Mouse (Mus musculus) adrenal gland, adult 18-20 months (tissue): ENCODE measurements around the gene Cmtm4. TPM values are rescaled to one million over a fixed set of nuclear protein-coding genes. Genes with fewer than 3 reads are reported as not detected.

ENCODE experiments used
- DNase-seq, 2 experiments: peaks; one replicate each; pipeline ENCODE4 v3.0.0; 2021 to 2022; ENCODE audit warnings: low spot score in 2 of 2
- total RNA-seq, 2 experiments: library from RNA; stranded (reverse); gene quantifications; 1 replicate in 1 of 2; 2 replicates in 1 of 2; pipeline ENCODE4 v1.2.3; 2021

Gene Cmtm4
- total RNA-seq, 2 experiments from 2014 or later = 39.6 to 44.5 TPM

DNA sequence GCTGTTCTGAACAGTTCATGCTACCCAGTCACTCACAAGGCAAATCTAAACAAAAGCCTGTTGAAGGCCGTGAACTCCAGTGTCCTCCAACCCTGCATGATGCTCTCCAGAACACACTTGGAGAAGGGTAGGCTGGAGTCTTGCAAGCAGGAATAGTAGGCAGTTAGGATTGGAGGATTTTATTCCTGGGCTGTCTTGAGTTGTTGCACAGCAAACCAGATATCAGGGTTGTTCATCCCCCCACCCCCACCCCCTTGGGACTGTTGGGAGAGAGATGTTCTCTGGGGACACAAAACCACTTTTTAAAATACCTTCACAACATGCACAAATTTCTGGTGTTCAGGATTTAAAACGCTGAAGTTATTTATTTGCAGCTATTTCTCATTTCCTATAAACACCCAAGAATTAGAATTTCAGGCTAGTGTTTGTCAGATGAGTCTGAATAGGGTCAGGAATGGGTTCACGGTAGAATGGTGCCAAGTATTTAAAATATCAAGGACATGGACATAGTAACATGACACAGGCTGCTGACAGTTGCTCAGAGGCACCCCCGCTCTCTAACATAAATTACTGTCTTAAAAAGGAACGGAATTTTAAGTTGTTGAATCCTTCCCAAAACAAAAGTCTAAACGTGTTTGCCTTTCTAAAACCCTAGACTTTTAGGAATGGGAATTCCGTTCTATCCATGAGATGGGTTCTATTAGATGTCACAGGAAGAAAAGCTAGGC, 17.4 kb upstream of the Cmtm4 start:
- DNase-seq = no peak

DNA sequence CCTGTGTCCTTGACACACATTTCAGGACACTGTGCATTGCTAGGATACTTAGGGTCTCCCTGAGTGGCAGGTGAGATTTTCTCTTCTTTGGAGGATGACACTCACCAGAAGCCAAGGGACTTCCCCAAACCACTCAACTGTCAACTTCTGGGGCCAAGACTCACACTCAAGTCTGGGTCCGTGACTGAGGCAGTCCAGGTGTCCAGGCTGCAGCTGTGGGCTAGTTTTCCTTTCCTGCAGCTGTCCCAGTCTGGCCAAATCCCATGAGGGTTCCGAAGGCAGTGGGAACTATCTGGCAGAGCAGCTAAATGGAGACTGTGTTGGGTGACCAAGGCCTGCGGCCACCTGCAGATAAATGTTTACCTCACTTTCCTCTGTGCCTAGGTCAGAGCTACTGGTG, 16.4 kb upstream of the Cmtm4 start:
- no peak for DNase-seq

DNA sequence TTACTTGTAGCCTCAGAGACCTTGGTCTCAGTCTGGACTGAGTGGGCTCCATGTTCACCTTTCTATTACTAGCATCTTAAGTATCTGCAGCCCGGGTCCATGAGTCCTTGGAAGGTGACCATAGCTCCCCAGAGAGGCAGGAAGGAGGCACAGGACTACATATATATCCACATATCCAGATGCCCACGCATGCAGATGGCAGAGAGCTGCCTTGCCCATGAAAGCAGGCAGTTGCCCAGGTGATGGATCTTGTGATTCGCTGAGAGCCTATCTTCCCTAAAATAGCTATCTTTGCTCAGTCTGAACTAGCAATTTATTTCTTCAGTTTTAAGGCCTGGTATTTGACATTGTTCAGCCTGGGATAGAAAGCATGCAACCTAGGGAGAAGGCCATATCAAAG, 15.9 kb upstream of the Cmtm4 start:
- no peak for DNase-seq

DNA sequence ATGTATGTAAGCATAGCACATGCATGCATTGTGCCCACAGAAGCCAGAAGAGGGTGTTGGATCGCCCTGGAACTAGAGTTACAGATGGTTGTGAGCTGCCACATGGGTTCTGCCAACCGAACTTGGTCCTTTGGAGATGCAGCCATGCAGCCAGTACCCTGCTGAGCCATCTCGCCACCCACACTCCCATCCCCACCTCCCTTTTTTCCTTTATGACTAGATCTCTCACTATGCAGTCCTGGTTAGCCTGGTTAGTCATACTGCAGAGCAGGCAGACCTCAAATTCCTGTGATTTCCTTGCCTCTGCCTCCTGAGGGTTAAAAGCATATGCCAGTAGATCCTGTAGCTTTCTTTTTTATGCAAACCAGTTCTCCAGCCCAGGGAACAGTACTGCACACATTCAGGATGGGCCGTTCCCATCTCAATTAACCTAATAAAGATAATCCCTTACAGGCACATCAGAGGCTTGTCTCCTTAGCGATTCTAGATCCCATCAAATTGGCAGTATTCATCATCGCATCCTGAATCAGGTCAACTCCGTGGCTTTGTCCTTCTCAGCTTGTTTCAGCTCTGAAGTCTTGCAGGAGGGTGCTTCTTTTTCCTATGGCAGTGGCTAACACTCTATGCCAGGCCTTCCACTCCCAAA, 15.1 kb upstream of the Cmtm4 start:
- DNase-seq = no peak

DNA sequence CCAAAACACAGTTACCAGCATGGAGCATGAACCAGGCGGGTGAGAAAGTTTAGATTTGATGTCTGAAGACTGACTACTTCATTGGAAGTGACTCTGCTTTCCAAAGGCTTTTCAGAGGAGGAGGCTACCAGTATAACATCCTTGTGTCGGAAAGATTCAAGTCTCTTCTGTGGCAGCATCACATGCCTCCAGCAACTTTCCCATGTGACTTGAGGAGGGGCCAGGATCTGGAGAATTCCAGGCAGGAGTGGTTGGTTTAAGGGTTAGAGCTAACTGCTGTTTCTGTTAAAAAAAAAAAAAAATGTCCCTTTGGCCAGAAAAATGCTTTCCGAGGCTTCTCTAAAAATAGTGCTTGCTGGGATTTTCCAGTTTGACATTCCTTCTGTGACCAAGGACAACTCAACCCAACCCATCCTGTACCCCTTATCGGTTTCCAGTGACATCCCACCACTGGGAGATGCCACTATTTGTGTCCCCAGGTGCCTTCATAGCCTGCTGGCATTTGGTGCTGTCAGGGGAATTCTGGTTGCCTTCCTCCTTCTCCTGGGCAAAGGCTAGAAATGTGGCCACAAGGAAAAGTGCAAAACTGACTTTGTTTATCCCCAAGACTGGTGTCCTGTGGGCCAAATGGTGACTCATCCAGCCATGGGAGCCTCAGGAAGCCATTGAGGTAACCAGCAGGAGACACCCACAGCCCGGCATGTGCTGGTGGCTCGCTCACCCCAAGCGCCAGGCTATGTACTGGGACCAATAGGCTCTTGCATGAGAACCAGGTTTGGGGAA, 12.9 kb upstream of the Cmtm4 start:
- no peak for DNase-seq

DNA sequence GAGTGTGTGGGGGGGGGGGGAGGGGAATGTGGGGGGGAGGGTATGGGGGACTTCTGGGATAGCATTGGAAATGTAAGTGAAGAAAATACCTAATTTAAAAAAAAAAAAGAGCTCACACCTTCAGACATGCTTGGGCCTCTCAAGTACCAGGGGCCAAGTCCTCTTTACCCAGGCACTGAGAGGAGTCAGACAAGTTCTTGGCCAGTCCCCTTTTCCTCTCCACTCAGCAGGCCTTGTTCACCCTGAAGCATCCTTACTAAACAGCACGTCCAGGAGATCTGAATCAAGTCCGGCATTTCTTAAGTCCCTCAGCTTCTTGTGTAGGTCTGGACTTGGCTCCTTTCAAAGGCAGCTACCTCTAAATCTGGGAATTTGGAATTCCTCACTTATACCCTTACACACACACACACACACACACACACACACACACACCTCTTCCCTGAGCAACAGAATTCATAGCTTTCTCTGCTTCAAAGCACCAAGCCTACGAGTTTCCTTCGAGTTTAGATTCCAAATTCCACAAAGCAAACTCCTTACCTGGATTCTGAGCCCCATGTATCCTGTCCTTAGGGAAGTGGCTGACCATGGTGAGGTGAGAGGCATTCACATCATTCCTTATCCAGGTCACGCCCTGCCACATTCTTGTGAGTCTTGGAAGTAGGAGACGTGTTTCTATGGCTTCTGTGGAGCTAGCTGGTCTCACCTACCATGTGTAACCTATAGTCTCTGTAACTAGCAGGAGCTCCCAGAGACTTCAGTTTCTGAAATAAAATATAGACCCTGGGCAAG, 10.9 kb upstream of the Cmtm4 start:
- DNase-seq = no peak

DNA sequence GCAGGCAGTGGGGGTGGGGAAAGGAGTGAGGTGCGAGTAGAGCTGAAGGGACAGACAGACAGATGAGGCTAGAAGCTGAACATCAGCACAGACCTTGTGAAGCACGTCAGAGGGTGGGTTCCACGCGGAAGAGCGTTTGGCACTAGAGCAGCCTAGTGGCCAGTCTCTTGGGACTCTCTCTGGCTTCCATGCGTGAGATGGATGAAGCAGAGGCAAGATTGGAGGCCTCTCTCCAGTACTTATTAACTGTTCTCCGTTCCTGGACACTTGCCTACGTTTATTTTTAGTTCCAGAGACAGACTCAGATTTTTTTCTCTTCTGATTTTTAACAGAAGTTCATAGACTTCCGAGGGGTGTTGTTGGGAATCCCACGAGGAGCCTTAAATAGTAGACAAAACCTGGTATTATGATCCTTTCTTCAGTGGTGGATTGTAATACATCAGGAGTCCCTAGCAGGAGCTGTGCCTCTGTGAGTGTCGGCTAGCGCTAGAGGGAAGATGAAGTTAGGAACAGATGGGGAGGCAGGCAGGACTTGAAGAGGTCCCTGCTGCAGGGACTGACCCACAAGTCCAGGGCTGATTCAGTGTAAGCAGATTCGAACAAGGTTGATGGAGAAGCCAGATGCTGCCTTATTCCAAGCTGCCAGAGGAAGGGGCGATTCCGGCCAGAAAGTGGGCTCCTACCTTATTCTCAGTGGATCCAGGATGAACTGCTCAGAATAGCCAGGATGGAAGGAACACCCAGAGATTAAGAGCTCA, 10.0 kb upstream of the Cmtm4 start:
- DNase-seq = no peak

DNA sequence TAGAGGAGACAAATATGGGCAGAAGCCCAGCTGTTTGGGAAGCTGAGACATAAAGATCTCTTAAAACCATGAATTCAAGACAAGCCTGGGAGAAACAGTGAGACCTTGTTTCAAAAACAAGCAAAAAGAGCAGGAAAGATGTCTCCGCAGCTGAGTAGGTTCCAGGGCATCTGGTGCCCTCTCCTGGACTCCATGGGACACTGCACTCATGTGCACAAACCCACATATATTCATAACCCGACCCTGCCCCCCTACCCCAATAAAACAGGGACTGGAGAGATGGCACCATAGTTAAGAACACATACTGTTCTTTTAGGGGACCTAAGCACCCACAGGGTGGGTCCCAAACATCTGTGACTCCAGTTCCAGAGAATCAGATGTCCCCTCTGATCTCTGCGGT, 8.0 kb upstream of the Cmtm4 start:
- DNase-seq = no peak

DNA sequence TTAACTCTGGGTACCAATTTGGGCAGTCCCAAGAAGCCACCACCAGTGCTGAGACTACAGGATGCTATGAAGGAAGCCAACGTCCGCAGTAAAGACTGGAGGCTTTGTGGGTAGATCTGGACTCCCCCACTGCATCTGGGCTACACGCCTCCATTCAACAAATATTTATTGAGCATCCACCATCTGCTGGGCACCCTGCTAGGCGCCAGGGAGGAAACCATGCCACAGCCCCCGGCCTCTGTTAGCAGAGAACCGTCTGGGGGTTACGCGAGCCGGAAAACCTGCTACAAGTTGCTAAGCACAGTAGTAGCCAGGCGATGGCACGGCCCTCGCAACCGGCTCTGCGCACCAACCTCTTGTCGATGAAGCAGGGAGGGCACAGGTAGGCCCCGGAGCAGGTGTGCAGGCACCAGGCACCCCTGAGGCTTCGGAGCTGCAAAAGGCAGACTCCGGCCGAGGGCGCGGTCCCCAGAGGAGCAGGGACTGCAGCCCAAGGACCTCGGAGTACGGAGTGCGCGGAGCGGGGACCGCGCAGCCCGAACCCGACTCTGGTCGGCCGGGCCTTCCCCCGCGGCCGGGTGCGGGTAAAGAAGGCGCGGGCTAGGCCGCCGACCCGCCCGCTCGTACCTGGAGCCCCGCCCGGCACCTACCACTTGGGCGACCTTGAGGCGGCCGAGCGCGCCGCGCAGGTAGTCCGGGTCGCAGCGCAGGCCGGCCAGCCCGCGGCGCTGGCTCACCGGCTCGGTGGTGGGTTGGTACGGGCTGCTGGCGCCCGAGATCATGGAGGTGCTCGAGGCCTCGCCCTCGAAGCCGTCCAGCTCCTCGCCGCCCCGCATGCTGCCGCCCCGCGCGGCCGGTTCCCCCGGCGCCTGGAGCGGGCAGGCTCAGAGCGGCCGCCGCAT, 555 bp downstream of the Cmtm4 start:
- DNase-seq = peak in 1 of 2 experiments; percentile 47

DNA sequence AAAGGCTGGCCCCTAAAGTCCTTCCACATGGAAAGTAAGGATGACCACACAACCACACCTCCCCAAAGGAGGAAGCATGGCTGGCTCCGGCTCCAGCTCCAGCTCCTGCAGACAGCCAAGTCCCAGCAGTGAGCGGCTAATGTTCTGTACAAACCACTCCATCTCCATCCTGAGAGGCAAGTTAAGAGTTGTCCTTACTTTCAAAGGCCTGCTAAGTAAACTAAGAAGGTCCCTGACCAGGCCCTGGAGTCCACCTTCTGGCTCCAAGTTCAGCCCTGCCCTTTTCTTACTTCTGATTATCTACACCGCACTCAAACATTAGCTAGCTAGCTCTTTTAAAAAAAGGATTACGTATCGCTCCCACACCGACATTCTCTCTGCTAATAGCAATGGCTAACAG, 1.8 kb downstream of the Cmtm4 start:
- no peak for DNase-seq

DNA sequence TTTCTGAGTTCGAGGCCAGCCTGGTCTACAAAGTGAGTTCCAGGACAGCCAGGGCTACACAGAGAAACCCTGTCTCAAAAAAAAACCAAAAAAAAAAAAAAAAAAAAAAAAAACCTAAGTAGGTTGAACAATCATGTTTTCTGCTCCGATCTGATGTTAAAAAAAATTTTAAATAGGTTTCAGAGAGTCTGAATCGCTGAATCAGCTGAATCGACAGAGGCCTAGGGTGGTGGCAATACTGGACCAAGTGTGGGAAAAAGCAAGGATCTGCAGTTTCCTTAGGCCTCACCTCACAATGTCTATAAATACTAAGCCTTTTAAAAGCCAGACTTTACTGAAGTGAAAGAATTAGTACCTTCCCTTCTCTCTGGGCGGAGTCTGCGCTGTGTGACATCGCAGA, 2.5 kb downstream of the Cmtm4 start:
- DNase-seq = no peak

DNA sequence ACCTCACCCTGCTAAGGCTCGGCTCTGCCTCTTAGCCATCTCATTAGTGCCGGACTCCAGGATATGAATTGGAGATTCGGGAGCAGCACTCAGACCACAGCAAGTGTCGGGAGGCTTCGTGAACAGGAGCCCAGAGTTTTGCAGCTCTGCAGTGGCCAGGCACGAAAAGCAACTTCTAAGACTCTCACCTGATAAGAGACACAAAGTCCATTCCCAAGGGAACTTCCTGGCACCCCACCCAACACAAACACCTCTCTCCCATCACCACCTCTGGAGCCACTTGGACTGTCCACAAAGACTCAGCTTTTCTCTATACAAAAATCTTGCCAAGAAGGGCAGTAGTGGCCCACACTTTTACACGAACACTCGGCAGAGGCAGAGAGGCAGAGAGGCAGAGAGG, 5.4 kb downstream of the Cmtm4 start:
- DNase-seq = no peak

DNA sequence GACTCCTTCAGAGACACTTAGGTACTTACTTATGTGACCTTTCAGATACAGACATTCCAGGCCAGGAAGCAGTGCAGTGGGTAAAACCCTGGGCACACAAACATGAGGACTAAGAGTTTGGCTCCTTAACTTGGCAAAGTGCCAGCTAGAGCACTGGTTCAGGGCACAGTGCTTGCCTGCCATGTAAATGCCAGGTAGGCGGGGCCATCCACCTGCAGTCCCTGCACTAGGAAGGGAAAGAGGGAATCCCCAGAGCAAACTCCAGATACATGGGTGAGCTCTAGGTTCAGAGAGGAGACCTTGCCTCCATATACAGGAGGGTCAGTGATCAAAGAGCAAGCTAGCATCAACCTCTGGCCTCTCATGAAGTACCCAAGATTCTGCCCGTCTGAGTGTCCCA, 7.6 kb downstream of the Cmtm4 start:
- no peak for DNase-seq

DNA sequence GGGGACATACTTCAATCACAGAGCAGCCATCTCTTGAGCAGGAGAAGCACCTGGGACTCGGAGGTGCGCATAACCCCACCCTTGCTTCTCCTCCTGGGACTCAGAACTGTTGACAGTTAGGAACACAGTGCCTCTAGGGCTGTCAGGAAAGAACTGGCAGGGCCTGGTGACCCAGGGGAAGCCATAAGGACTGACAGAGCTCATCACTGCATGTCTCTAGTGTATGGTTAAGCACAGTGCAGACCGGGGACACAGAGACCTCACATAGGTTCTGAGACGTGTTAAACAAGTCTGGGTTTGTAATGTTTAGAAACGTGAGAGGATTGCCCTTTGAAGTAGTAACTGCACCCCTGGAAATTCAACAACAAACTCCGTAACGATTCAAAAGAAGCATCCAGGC, 8.1 kb downstream of the Cmtm4 start:
- no peak for DNase-seq

DNA sequence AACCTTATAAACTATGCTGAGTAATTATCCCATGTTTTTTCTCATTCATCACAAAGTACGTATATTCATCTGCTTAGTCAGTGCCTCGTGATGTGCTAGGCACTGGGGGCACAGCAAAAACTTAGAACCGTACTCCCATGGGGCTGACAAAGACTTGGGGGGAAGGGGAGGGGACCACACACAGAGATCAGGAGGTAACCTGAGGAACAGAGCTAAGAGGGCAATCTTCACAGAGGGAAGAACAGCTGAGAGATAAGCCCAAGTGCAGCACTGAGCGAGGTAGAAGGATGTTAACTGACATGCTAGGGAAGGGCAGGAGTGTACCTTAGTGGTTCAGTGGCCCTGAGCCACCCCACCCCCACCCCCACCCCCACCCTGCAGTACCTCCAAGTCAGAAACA, 8.9 kb downstream of the Cmtm4 start:
- DNase-seq = no peak

DNA sequence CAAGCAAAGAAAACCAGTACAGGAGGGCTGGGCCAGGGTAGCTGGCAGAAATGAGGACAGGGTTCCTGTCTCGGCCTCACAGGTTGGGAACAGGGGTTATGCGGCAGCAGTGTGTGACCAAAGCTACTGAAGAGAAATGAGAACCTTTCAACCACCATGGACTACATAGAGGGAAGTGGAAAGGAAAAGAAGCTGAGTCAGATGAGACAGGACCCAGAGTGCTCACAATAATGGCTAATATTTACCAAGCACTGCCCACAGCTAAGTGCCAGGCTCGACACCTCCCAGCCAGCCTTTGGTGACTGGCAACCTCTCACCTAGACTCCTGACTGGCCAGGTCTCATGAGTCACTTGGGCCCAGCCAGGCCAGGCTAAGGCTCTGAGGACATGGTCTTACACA, 11.6 kb downstream of the Cmtm4 start:
- no peak for DNase-seq

DNA sequence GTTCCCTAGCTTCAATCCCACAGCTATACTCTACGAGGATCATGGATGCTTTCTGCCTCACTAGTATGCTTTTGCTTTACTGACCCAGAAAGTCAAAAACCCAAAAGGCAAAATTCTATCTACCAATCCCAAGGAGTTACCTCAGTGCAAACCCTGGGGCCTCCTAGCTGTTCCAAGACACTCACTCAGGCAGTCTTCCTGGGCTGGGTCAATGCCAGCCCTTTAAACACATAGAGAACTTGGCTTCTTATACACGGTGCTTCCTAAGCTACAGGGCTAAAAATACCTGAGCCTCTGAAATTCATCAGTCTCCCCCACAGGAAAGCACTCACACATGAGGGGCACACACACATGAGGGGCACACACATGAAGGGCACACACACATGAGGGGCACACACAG, 12.3 kb downstream of the Cmtm4 start:
- no peak for DNase-seq

DNA sequence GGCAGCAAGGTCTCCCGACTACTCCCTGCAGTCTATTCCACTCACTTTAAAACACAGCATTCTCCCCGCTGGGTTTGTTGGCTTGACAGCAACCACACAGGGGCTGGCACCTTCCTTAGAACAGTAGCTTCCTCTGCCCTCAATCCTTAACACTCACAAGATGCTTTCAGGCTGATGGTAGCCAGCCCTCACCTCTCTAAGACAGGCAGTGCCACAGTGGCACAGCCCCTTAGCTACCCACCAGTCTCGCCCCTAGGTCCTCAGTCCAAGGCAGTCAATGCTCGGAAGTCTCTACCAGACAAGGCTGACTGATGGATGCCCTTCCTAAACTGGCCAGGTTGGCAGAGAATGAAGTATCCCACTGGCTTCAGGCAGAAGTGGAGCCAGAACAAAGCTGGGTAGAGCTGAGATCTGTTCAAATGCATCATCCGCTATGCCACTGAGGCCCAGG, 14.6 kb downstream of the Cmtm4 start:
- no peak for DNase-seq

DNA sequence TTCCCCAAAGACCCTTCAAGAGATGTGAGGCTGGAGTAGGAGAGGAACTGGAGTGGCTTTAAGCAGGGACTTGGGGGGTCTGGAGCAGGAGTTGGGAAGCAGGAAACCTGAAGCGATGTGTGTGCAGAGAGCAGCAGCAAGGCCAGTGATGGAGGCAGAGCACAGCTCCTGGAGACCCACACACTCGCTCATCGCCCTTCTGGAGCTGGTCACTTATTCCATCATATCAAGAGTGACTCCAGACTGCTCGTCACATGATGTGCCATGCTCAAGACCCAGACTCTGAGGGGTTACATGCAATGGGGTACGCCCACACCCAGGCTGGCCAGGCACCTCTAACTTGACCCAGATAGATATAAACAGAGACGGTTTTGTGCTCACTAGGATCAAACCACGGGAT, 15.3 kb downstream of the Cmtm4 start:
- DNase-seq = no peak
